Mouse (Mus musculus) R1 (cell line): Measurements from ENCODE around the gene Dynlt1c.
"Not testable (repeated sequence)": the region's sequence is repeated elsewhere in the genome, so short reads cannot be mapped to it uniquely, and the experiment has no call there.

Experiments
- DNase-seq: peaks from one replicate; pipeline ENCODE4 v3.0.0-alpha.2; 2018; ENCODE audit warnings: low read depth, low spot score

Dynlt1c gene

DNA sequence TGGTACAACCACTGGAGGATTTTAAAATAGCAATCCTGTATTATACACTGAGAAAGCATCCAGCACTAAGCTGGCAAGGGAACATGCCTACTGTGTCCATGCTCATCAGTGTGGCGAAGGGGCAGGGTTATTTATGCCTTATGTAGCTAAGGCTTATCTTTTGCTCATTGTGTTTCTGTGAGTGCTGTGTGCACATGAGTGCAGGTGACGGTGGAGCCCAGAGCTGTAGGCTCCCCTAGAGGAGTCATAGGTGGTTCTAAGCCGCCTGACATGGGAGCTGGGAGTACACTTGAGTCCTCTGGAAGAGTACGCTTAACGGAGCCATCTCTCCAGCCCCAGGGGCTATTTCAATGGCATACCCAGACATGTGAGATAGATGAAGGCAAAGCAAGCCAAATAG, 17.8 kb downstream of the Dynlt1c start:
- not testable (repeated sequence) for DNase-seq

DNA sequence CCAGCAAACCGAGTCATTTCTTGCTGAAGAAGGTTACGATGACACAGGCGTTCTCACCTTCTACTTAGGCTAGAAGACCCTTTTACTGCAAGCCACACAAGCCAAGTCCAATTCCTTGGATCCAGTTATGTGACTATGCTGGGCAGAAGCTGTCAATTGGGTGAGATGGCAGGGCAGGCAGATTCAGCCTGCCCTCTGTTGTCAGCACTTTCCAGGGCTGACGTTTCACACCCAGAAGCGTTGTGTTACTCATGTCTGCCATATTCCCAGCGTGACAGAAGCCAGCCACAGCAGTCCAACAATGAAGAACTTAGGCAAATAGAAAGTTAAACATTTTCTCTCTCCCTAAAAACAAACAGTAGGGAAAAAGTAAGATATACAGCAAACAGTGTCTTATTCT, 18.6 kb downstream of the Dynlt1c start:
- not testable (repeated sequence) for DNase-seq

DNA sequence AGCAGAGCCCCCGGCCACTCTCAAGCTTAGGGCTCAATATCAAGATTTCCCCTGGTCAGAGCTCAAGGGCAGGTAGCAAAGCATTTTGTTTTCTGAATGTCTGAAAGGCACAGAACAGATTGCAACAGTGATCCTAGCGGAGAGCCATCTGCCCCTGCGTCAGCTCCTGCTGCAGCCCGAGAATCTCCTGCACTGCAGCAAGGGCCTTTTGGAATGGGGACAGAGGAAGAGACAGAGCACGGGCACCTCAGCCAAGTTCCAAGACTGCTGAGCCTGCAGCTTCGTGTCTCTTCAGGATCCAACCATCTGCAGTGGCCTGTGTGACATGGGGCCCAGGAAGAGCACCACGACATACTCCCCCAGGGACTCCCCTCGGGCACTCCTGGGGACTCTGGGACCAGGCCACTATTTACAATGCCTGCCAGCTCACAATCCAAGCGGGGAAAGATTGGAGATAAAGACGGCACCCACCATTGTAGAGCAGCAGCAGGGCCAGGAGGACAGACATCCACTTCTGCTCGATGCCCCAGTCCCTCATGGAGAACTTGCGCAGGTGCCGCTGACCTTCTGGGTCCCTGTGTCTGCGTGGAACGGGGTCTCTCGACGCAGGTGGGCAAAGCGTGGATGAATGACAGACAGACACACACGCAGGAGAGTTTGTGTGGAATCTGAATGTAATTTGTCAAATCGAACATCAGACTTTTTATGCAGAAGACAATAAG, 19.4 kb downstream of the Dynlt1c start:
- DNase-seq = not testable (repeated sequence)

DNA sequence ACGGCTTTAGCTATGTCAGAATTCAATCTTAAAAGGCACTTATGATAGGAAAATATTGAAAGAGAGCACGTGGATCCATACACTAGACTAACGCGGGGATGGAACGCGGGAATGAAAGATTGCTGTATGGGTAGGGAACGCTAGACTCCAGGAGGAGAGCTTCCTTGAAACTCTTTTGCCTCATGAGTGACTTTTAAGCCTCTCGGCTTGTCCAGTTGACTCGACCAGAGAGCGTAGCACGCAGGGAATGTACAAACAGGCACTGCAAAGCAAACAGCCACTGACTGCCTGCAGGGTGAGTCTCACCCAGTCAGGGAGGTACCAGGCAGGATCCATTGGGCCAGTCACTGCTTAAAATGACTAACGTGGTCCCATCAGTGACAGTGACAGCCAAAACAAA, 20.5 kb downstream of the Dynlt1c start:
- not testable (repeated sequence) for DNase-seq

DNA sequence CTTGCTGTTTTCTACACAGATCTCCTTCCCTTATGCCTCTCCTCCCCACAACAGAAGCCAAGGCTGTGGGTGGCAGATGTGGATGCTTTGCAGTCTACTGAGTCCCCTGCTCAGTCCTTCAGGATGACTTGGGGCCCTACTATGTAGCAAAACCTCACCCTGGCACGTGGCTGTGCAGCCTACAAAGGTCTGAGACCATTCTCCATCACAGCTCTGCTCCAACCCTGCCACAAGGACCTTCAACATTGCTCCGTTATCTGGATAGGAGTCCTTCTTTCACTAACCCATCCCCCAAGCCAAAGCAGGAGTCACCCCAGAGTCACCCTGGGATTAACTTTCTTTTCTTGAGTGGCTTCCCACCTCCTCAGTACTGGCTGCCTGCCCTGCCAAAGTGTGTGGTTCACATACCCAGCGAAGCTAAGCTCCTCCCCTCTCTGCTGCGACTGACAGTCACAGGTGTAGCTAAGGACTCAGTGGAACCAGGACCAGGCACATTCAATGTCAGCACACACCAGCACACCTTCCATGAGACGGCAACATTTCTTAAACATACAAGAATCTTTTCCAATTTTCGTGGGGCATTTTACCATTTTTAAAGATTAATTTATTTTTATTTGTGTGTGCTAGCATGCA, 23.6 kb downstream of the Dynlt1c start:
- DNase-seq = not testable (repeated sequence)

DNA sequence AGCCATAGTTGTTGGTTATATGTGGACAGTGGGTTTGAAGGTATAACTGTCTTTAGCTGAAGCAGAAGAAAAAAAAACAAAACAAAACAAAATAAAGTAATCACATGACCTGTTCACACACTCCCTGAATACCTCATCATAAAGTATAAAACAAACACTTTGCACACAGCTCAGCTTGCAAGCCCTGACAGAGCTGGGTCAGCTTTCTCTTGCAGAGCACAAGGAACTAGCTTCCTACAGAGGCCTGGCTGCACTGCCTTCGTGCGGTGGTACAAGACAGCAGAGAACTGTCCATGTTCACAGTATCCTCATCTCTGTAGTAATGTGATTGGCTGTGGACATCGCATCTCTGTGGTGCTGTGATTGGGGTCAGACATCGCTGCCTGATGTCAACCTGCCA, 28.9 kb downstream of the Dynlt1c start:
- not testable (repeated sequence) for DNase-seq

DNA sequence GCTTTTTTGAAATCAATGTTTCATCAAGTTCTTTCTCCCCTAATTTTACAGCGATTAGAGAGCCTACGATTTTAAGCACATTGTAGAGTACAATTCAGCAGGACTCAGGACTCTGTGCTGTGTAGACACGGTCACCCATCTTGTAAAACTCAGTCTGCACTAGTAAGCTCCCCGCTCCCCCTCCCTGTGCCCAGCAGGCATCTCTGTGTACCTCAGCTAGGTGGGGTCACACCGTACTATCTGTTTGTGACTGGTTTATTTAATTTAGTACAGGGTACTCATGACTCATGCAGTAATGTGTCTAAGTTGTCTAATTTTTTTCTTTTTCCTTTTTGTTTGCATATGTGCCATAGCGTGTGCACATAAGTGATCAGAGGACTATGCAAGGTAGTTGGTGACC, 31.4 kb downstream of the Dynlt1c start:
- DNase-seq = not testable (repeated sequence)

DNA sequence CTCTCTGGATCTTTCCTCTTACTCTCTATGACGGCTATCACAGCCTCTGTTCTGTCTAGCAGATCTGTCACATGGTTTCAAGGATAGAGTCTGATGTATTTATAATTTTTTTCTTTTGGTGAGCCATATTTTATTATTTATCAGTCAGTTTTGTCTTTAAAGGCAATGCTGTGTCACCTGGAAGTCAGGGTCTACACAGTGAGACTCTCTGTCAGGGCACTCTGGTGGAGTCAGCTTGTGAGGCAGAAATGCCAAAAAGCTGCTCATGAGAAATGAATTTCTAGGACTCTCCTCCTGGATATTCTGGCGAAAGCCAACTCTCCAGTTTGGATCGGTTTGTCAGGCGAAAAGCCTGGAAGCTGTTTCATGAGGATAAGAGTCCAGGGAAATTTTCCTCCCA, 34.3 kb downstream of the Dynlt1c start:
- not testable (repeated sequence) for DNase-seq

DNA sequence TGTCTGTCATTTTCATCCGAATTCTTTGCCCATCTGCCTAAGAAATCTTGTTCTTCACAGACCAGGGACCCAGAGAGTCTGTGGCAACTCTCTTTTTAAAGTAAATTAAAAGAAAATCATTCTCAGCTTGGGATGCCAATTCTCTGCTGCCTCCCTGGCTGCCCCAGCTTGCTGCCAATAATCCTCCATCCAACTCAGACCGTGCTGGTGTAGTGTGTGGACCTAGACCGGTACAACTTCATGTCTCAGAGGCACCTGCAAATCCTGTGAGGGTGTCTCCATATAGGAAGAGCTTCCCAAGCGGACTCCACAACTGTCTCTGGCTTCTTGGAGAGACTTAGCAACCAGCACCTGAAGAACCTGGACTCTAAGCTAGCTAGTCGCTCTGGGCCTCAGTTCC, 35.4 kb downstream of the Dynlt1c start:
- no peak for DNase-seq

DNA sequence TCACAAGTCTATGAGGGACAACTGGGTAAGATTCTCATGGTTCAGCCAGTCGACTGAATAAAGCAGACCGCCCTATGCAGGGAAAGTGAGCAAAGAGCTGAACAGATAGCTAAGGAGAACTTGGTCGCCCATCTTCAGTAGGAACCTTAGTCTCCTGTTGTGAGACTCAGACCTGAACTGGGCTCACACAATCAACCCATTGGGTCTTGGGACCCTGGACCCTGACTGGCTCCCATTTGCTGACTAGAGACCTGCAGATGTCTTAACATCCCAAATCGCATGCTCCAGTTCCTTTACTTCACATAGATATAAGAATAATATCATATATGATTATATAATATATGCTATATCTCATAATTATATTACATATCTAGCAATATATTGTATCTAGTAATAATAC, 36.0 kb downstream of the Dynlt1c start:
- DNase-seq = not testable (repeated sequence)

DNA sequence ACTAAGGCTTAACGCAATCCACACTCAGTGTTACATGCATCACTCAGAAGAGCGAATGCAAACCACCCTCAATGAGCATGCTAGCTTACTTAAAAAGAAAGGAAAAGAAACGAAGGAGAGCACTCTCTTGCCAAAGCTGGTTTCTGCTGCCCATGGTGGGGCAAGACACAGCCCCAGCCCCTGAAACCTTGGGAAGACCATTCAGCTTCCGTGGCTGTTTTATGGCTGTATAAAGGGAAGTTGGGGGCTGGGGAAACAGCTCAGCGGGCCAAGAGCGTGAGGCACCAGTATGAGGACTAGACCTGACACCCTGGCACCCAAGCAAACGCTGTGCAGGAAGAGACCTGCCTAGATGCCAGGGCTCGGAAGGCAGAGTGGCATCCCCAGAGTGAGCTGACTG, 37.0 kb downstream of the Dynlt1c start:
- not testable (repeated sequence) for DNase-seq

DNA sequence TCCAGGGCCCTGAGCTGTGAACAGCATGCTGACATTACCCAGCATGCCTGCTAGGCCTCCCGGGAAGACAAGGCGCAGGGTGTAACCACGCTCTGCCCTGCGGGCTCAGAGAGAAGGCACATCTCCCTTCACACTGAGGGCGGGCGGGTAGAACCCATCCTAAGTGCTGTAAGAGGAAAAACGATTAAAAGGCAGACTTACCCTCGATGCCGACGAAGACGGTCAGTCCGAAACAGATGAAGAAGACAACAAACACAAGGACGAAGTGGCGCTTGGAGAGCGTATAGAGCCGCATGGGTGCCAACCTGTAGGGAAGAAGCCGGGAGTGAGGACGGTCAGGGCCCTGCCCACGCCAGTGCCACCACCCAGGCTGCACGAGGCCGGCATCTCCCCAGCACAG, 38.0 kb downstream of the Dynlt1c start:
- not testable (repeated sequence) for DNase-seq

DNA sequence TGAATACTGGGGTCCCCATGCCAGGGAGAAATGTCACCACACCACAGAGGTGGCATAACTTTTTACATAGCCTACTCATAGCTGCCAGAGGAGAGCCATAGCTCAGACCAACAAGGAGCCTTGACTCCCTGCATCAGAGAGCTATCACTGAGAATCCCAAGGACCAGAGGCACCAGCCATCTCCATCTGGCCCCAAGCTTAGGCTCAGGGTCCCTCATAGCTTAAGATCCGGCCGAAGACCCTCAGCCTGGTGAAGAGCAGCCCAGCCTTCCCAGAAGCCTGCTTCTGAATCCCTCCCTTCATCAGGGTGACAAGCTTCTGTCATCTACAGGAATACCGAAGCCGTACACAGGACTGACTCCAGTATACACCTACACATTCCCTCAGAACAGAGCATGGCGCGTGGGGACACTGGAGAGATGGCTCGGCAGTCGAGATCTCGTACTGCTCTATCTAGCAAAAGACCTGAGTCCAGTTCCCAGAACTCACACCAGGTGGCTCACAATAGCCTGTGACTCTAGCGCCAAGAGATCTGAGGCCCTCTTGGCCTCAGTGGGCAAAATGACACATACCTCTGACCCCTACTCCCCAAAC, 38.7 kb downstream of the Dynlt1c start:
- DNase-seq = not testable (repeated sequence)

DNA sequence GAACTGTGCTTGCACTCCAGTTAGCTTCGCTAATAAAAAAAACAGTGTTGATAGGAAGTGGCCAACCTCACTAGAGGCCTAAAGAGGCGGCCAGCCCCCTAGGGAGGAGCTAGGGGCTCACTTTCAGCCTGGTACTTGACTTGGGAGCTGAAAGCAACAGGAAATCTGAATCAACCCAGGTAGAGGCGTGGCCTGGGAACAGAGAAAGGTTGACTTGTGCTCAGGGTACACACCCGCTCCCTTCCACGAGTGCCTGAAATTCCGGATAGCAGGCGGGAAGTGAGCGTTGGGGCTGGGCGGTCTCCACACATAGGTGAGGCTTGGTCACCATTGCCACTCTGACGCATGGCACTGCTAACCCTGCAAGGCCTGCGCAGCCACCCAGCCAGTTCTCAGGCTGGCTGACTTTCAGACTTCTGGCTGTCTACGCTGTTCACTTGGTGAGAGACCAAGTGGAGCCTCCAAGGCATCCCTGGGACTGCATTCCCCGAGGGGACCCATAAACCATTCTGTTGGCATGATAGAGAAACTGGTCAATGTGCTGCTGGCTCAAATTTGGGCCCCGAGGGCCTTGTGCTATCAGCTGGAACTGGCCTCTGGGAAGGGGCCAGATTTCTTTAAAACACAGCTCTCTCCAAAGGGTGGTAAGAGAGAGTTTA, 39.4 kb downstream of the Dynlt1c start:
- DNase-seq = not testable (repeated sequence)

DNA sequence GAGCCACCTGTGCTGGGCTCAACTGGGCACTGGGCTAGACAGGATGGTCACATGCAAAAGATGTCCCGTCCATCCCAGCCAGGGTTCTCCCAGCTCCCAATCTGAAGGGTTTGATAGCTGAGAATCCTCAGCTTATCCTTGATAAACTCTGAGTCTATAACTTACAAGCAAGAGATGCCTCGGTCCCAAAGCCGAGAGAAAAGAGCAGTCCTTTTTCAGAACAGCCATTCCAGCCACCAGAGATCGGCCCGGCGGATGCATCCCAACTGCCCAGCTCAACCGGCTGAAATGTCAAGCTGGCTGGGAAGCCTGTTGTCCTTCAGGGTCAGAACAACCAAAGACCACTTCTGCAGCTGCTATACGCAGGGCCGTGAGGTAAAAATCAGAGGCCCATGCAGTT, 42.7 kb downstream of the Dynlt1c start:
- DNase-seq = not testable (repeated sequence)

DNA sequence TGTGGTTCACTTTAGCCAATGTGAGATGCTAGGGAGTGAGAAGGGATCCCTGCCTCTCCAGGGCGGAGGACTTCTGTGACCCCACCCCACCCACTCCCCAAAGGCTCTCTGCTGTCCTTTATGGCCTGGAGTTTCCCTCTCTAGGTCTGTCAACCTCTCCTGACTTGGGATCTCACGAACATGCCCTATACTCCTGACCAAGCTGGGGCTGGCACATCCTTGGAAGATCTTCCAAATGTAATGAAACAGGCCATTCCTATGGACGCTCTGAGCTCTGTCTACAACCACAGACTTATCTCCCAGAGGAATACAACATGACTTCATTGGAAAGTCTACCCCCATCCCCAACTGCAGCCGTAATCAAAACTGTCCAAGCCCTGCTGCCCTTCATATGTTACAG, 43.2 kb downstream of the Dynlt1c start:
- not testable (repeated sequence) for DNase-seq

DNA sequence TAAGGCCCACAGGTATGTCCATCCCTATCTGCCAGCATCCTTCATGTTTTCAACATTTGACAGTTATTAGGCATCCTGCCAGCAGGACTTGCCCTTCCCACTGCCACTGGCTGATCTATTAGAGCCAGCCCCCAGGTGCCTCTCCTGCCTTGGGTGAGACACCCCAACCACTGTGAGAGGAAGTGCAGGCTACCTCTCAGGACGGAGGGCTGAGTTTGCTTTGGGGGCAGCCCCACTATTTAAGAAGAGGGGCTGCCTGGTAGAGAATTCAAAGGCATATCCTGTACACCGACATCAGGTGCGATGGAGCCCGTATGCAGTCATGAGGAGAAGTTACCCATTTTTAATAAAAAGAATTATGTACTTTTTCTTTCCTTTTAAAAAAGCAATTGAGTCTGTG, 44.2 kb downstream of the Dynlt1c start:
- DNase-seq = not testable (repeated sequence)

DNA sequence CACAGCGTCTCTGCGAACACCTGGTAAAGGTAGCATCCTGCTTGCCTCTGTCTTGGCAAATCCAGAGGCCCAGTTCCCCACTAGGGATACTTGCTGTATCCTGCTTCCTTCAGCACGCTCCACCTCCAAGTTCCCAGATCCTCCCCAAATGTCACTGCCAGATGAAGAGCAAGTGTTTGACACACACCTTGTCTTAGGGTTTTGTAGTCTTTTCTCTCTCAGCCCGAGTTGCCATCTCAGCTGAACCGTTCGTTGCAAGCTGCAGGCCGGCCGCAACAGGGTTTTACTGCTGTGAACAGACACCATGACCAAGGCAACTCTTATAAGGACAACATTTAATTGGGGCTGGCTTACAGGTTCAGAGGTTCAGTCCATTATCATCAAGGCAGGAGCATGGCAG, 45.4 kb downstream of the Dynlt1c start:
- not testable (repeated sequence) for DNase-seq

DNA sequence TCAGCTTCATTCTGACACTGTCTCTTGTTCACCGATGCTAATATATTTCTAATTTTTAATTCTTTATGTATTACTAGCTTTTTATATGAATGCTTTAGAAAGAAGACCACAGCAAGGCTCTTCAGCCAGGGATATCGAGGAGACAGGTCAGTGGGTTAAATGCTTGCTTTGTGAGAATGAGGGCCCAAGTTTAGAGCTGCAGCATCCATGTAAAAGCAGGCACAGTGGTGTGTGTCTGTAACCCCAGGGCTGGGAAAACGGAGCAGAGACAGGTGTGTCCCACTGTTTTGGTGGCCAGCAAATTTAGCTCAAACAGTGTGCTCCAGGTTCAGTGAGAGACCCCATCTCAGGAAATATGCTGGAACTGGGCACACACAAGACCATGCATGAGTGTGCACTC, 46.0 kb downstream of the Dynlt1c start:
- not testable (repeated sequence) for DNase-seq

DNA sequence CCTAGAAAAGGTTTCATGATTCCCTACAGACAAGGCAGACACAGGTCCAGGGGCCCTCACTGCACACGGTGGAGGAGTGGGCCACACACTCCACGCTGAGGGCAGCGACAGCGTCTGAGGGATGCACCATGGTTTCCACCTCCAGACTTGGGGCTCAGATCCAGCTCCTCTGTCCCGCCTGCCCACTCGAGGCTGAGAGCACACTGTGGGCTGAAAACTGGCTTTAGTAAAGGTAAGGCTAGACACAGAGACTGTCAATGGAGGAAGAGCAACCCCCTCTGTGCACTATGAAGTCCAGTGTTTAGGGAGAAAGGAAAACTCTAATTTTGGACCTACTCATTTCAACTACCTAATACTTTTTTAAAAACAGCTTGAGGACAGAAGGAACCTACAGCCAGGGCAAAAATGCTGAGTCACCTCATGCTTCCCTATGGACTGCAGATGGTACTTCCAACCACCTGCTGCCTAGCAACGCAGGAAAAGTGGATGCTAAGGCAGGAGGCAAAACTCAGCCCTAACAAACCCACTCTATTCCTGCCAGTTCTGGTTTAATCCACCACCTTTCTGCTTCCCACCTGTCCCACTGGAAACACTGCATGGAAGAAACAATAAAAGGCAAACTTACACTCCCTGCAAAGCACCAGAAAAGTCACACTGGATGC, 49.6 kb downstream of the Dynlt1c start:
- DNase-seq = peak; percentile 18

DNA sequence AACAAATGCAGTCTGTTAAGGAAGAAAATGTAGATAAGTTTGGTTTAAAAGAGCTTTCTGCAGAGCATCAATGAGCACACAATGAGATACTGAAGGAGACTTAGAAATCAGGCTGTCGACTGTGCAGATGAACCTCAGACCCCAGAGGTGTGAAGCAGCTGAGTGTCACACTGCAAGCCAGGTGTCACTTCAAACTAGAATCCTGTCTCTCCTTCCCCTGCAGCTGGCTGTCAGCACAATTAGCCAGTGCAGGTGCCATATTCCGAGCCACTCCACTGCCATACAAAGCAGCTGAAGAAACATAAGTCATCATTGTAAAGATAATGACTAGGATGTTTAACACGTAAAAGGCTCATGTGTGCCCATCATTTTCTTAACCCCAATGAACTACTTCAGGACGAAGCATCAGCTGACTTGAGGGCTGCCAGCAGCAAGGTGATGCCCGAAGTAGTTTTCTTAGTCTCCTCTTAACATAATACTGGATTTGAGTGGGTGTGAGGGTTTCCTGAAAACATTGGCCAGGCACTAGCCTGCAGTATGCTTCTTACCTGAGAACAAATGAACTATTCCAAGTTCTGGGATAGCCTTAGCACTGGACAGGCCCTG, 52.0 kb downstream of the Dynlt1c start:
- DNase-seq = not testable (repeated sequence)
